Mouse (Mus musculus) effector memory CD4-positive, alpha-beta T cell, adult 5 months (primary cell): ENCODE measurements around the gene Hspb3. TPM values are rescaled to one million over a fixed set of nuclear protein-coding genes. Genes with fewer than 3 reads are reported as not detected.

Experiments used
- polyA plus RNA-seq: library from polyadenylated mRNA; unstranded; fragments of 100-300 nt; shearing (Covaris generic); gene quantifications from one replicate; pipeline ENCODE4 v1.2.1, GENCODE M21; 2017

Gene Hspb3
- polyA plus RNA-seq = not detected

GRCm38 (mm10) chr13:113663151-113663779 is at the start of gene Hspb3:
Gene Hspb3 (minus strand): TSS chr13:113663676.

GRCm38 (mm10) chr13:113617891-113618823 is 45.3 kb downstream of the Hspb3 start, which contains the start of gene Snx18:
Gene Snx18 (minus strand): TSS chr13:113618564.

Other genes with a start within 250 kb of the Hspb3 start
- gene Snx18, start 45.1 kb downstream of the Hspb3 start, polyA plus RNA-seq = 200 TPM
- gene Arl15, start 130.8 kb upstream of the Hspb3 start, polyA plus RNA-seq = 19.1 TPM